Mouse (Mus musculus) kidney, adult 9 months (tissue): ENCODE measurements around the gene Tcf25.
"Not testable (repeated sequence)": the region's sequence is repeated elsewhere in the genome, so short reads cannot be mapped to it uniquely, and the experiment has no call there.

Experiments
- DNase-seq: peaks from one replicate; pipeline ENCODE4 v3.0.0; 2022

Tcf25 gene

DNA sequence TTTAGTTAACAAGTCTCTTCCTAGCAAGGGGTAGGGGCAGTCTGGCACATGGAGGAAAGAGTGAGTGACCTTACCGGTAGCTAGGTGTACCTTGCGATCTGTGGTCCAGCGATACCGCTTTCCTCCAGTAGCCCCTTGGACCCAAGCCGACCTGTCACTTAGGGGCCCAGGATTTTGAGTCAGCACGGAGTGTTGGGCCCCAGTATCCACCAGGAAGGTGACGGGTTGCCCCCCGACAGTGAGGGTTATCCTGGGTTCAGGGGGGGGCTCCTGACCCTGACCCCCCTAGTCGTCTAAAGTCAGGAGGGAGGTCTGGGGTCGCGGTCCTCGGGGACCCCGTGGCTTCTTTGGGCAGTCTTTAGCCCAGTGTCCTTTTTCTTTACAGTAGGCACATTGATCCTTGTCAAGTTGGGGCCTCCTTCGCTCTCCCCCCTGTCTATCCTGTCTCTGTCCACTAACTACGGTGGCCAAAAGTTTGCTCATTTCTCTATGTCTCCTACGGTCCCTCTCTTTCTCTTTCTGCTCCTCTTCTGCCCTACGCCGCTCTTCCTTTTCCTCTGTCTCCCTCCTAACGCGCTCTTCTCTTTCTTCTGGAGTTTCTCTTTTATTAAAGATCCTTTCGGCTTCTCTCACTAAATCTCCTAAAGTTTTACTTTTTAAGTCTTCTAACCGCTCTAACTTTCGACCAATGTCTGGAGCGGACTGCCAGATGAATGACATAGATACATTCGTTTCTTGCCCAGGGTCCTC, 58.2 kb downstream of the Tcf25 start:
- no peak for DNase-seq

DNA sequence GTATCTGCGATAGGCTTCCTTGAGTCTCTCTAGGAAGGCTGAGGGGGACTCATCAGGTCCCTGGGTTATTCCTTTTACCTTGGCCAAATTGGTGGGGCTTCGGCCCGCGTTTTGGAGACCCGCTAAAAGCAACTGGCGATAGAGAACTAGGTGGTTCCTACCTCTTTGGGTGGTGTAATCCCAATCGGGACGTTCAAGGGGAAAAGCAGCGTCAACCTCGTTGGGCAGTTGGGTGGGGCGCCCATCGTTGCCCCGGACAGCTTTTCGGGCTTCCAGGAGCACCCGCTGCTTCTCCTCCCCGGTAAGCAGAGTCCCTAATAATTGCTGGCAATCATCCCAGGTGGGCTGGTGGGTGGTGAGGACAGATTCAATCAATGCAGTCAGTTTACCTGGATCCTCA, 58.8 kb downstream of the Tcf25 start:
- no peak for DNase-seq

DNA sequence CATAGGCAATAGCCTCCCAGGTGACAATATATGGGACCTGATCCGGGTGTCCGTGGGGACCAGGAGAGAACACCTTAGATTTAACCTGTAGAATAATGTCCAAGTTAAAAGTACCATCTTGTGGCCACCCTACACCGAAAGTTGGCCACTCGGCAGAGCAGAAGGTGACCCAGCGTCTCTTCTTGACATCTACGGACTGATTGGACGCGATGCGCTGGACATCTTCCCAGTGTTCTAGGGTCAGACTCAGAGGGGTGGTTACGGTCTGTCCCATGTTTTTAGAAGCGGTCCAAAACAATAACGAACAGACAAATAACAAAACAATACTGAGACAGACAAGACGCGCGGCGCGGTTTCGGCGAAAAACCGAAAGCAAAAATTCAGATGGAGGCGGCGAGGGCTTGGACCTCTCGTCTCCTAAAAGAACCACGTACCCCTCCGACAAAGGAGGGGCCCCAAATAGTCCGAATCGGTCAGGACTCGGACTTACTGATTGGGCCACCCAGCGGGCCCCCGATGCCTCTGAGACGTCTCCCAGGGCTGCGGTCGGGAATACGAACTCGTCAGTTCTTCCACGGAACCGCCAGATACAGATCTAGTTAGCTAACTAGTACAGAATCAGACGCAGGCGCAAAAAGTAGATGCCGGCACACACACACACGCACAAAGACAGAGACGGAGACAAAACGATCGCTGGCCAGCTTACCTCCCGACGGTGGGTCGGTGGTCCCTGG, 59.9 kb downstream of the Tcf25 start:
- not testable (repeated sequence) for DNase-seq

GRCm38 (mm10) chr8:123441788-123442187, 68.2 kb downstream of the Tcf25 start:
- DNase-seq, result no peak

DNA sequence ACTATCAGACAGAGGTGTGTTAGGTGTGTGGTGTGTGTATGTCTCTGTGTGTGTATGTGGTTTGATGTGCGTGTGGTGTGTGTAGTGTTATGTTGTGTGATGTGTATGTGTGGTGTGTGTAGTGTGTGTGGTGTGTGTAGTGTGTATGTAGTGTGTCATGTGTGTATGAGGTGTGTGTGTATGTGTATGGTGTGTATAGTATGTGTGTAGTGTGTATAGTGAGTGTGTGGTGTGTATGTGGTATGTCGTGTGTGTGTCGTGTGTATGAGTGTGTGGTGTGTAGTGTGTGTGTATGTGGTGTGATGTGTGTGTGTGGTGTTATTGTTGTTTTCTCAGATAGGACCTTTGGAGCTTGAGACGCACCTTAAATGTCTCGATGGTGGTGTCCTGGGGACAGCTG, 68.8 kb downstream of the Tcf25 start:
- DNase-seq, result no peak

- peak; percentile 99 for DNase-seq
These were observed 69.5 kb downstream of the Tcf25 start for GRCm38 (mm10) chr8:123442871-123443575.

GRCm38 (mm10) chr8:123443576-123443921, 70.0 kb downstream of the Tcf25 start:
- peak; percentile 94 for DNase-seq

DNA sequence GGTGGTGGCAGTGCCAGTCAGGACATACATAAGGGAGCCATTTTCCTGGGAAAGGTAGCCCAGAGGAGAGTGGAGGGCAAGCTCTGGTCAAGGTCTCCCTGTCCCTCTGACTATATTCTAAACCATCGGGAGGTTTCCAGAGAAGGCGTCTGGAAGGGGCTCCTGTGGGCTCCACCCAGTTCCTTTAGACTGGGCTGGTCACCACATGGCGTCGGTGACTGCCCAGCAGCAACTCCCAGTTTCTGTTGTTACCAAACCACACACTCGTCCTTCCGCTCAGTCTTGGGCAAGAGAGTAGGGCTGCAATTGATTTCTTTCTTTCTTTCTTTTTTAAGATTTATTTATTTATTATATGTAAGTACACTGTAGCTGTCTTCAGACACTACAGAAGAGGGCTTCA, 70.6 kb downstream of the Tcf25 start:
- no peak for DNase-seq

DNA sequence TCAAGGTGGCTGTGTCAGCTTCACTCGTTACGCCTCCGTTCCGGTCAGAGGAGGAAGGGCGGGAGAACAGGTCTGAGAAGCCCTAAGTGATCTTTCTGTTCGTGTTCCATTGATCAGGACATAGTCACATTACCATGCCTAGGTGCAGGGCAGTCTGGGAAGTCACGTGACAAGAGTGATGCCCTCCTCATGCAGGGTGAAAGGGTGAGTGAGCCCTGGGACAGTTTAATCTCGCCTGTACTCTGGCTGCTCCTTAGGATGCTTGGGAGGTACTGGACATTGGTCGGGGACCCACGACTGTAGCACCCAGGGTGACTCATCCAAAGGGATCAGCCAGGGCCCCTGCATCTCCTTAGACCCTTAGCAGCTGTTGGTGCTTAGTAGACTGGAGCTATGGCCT, 72.4 kb downstream of the Tcf25 start:
- peak; percentile 59 for DNase-seq

GRCm38 (mm10) chr8:123446799-123447198, 73.2 kb downstream of the Tcf25 start:
- no peak for DNase-seq

GRCm38 (mm10) chr8:123450783-123451182, 77.2 kb downstream of the Tcf25 start:
- no peak for DNase-seq

DNA sequence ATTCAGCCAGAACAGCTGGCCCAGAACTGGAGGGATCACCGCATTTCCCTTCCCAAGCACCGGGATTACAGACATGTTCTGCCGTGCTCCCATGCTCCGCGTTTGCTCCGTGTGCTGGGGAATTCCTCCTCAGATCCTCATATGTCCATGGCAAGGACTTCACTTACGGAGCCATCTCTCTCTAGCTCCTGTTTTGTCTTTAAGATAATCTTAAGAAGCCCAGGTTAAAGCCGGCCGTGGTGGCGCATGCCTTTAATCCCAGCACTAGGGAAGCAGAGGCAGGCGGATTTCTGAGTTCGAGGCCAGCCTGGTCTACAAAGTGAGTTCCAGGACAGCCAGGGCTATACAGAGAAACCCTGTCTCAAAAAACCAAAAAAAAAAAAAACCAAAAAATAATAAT, 78.2 kb downstream of the Tcf25 start:
- DNase-seq, result not testable (repeated sequence)

GRCm38 (mm10) chr8:123452149-123452548, 78.6 kb downstream of the Tcf25 start:
- DNase-seq, result no peak

DNA sequence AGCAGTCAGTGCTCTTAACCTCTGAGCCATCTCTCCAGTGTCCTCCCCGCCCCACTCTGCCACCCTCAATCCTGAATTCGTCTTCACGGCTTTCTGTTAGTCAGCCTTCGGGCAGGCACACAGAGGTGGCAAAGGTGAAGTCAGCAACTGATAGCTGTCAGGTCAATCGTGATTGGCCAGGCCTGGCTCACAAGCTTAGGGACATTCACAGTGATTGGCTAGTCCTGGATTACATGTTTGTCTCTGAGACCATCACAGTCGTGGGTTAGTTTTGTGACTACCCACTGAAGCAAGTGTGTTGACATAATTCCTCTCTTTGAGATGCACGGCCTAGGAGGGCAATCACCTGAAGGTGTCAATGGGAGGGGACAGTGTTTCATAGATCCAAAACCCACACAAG, 79.7 kb downstream of the Tcf25 start:
- no peak for DNase-seq
